Mouse (Mus musculus): ENCODE results near the gene Sugt1. TPM values are rescaled to one million over a fixed set of nuclear protein-coding genes. Genes with fewer than 3 reads are reported as not detected.

Gene Sugt1
- polyA plus RNA-seq, 3 experiments from 2014 or later, result 131 to 226 (median 153) TPM

DNA sequence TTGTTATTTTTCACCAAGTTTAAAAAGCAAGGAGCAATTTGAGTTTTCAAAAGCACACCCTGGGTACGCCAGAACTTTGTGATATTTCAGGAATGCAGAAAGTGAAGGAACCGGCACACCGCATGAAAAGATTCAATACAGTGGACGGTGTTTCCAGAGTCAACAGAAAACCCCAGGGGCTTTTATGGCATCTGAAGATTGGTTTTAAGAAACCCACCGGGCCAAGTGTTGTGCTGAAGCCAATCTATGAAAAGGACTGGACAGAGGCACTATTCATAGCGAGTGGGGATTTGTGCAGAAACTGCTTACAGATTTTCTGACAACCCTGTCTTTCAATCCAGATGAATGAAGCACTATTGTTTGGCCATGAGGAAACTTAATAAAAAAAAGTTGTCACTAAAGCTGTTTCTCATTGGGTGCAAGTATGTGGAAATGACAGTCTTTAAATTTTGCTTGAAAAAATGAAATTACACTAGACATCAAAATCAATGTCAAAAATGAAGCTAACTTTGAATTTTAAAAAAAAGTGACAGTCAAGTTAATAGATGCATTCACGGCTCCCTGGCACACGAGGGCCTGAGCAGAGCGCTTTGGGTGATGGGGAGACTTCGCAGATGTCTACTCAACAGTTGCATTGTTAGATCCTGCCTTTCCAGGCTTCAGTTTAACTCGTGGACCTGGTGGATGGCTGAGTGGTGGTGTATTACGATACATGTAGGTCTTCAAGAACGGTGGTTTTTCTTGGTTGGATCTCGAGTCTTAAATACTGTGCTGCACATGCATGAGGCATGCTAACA is 90.6 kb downstream of the Sugt1 start:
- ATAC-seq, result no peak

DNA sequence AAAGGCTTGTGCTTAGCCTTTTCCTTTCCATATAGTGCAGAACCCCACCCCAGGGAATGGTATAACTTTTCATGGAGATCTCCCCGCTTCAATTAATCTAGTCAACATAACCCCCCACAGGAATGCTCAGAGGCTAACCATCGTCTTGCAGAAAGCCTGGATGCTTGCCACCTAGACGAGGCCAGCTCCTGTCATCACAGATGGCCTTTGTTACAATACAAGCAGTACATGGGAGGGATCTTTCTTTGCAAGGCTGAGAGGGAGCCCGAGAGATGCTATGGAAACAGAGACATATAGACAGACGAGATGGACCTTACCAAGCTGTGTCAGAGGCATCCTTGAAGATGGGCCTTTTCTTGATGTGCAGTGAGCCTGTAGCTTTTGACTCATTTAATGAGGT is 93.2 kb downstream of the Sugt1 start:
- ATAC-seq, result no peak

Other genes starting within 250 kb of the Sugt1 start
- 10 to 100 TPM; 55.1 to 68.9 (median 63.2) TPM for gene Naa16, start 196.9 kb upstream of the Sugt1 start, polyA plus RNA-seq (2017; shearing (Covaris generic))
- 1 to 10 TPM; 6.1 to 7.3 (median 7.1) TPM for gene Mtrf1, start 189.9 kb upstream of the Sugt1 start, polyA plus RNA-seq (2017; shearing (Covaris generic))
- gene Kbtbd7, start 161.2 kb upstream of the Sugt1 start, polyA plus RNA-seq (2017; shearing (Covaris generic)), result 1 to 10 TPM; 1.3 to 1.9 (median 1.6) TPM
- gene Kbtbd6, start 135.9 kb upstream of the Sugt1 start, polyA plus RNA-seq (2017; shearing (Covaris generic)), result under 1 TPM in 1 of 3 experiments, not detected in 2; 0.92 TPM
- gene Elf1, start 106.5 kb upstream of the Sugt1 start, polyA plus RNA-seq (2017; shearing (Covaris generic)), result 100 to 1,000 TPM; 128 to 177 (median 141) TPM
- 10 to 100 TPM; 28.3 to 31.3 (median 30.8) TPM for gene Wbp4, start 106.2 kb upstream of the Sugt1 start, polyA plus RNA-seq (2017; shearing (Covaris generic))
- gene Cnmd, start 74.5 kb downstream of the Sugt1 start, polyA plus RNA-seq (2017; shearing (Covaris generic)), result not detected
- not detected for gene Pcdh8, start 183.6 kb downstream of the Sugt1 start, polyA plus RNA-seq (2017; shearing (Covaris generic))